14 mouse cellular contexts compared by ENCODE assay signal in the genomic region with DNA sequence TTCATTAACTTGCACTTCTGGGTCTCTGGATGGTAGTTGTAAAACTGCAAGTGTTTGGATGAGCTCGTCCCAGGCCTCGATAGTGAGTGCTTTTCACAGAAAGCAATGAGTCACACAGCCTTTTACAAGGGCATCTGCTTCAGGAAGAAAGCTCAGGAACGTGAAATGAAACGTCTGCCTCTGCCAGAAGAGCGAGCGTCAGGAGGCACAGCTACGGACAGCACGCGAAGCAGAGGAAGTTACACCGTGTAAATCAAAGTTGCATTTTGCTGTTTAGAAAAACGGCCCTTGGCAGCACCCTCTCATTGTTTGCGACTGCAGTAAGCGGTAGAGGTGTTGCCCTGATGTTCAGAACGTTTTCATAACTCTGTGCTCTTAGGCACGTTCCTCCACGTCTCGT.
DNase-seq lines count a peak whose midpoint lies in the region; ATAC-seq and TF ChIP-seq lines count a peak whose summit lies in the region.
"Had no signal": no experiment of that assay in that cellular context is flagged by ENCODE, and none has a peak within 500 bp of the region (broad histone marks: within the 10 kb centered on the region; RNA-seq: fewer than 3 reads in every experiment).

No protein-coding gene starts in this region.

- 0 out of 2 replicates have a peak, but pooled peaks cover 2% of the 10 kb centered on the region for H3K4me1 ChIP-seq in lung, embryonic 16.5 days (replicated peaks; ENCODE audit: control insufficient read depth, insufficient read depth, low read length)
- peaks cover 5% of the 10 kb centered on the region; the same call in 1 of the 2 replicates for H3K4me1 ChIP-seq in embryonic fibroblast, embryonic 13.5 days (ENCODE audit: control insufficient read depth, insufficient read depth, low read length)
- peaks cover 28% of the 10 kb centered on the region for H3K4me1 ChIP-seq in limb, embryonic 13.5 days
- H3K4me1 ChIP-seq in heart, adult 2 months (ENCODE audit: control insufficient read depth, insufficient read depth, low read length), result no peaks in the 10 kb centered on the region
- H3K4me1 ChIP-seq in liver, embryonic 12.5 days, result no peaks in the 10 kb centered on the region
- H3K4me1 ChIP-seq: hindbrain, embryonic 15.5 days; midbrain, embryonic 12.5 days had no signal

- TF ChIP-seq POLR2A in embryonic fibroblast, embryonic 13.5 days (IDR thresholded peaks at IDR 0.05; ENCODE audit: low read depth, low read length), result no peak
- TF ChIP-seq POLR2A in heart, adult 2 months (IDR thresholded peaks at IDR 0.05; ENCODE audit: insufficient read depth, low read depth, low read length), result no peak

- peak overlapping the region; percentile 23; the same call in 1 of the 2 replicates for H3K9ac ChIP-seq in lung, embryonic 16.5 days (ENCODE audit: low read length)
- no peak overlapping the region for H3K9ac ChIP-seq in limb, embryonic 13.5 days
- no peak overlapping the region for H3K9ac ChIP-seq in heart, adult 2 months (ENCODE audit: low read depth, low read length)
- no peak overlapping the region for H3K9ac ChIP-seq in liver, embryonic 12.5 days
- H3K9ac ChIP-seq: forebrain, postnatal 0 days; hindbrain, embryonic 15.5 days; midbrain, embryonic 12.5 days had no signal

- no peak overlapping the region for H3K27ac ChIP-seq in lung, embryonic 16.5 days (ENCODE audit: low read length)
- 0 out of 2 replicates have a peak overlapping the region, but pooled peaks have one; percentile 4 for H3K27ac ChIP-seq in embryonic fibroblast, embryonic 13.5 days (ENCODE audit: insufficient read depth, low read length)
- no peak overlapping the region for H3K27ac ChIP-seq in limb, embryonic 13.5 days
- no peak overlapping the region for H3K27ac ChIP-seq in heart, adult 2 months
- H3K27ac ChIP-seq in liver, embryonic 12.5 days, result no peak overlapping the region
- H3K27ac ChIP-seq: hindbrain, embryonic 15.5 days; midbrain, embryonic 12.5 days had no signal

- TF ChIP-seq CTCF in embryonic fibroblast, embryonic 13.5 days (IDR thresholded peaks at IDR 0.05; ENCODE audit: borderline replicate concordance, insufficient read depth, low read length), result no peak
- TF ChIP-seq CTCF in heart, adult 2 months (IDR thresholded peaks at IDR 0.05), result no peak

- 35% methylated on average over 17 of the region's 17 CpGs for WGBS in lung, embryonic 16.5 days
- 23% methylated on average over 17 of the region's 17 CpGs for WGBS in limb, embryonic 13.5 days
- 63% methylated on average over 17 of the region's 17 CpGs for WGBS in heart, adult 2 months
- 65% methylated on average over 17 of the region's 17 CpGs for WGBS in liver, embryonic 12.5 days (ENCODE audit: insufficient replicate concordance)

- H3K4me3 ChIP-seq in lung, embryonic 16.5 days (ENCODE audit: low read length), result 0 out of 2 replicates have a peak overlapping the region, but pooled peaks have one; percentile 1
- H3K4me3 ChIP-seq in embryonic fibroblast, embryonic 13.5 days (ENCODE audit: insufficient read depth, low read length), result no peak overlapping the region
- no peak overlapping the region for H3K4me3 ChIP-seq in limb, embryonic 13.5 days
- no peak overlapping the region for H3K4me3 ChIP-seq in heart, adult 2 months
- H3K4me3 ChIP-seq in liver, embryonic 12.5 days, result no peak overlapping the region
- H3K4me3 ChIP-seq: hindbrain, embryonic 15.5 days; midbrain, embryonic 12.5 days had no signal

- intact Hi-C loops in gastrocnemius, postnatal 14 days (cut with DNase I; ENCODE audit: low total_unique reads), result no loop called here
- intact Hi-C loops in heart, adult 2 months (cut with DNase I), result no loop called here

- DNase-seq in gastrocnemius, postnatal 10 days, result peak; percentile 6
- no peak for DNase-seq in gastrocnemius, postnatal 14 days
- DNase-seq in lung, adult 18-20 months, result no peak
- DNase-seq in heart, adult 2 months, result no peak
- DNase-seq: cerebellum, postnatal 10 days; forebrain, postnatal 0 days; right cerebral cortex, postnatal 25 days had no signal

- ATAC-seq in lung, embryonic 16.5 days (ENCODE audit: low read depth), result peak; percentile 62; the same call in 1 of the 2 replicates
- peak; percentile 77; the same call in 1 of the 2 replicates for ATAC-seq in limb, embryonic 13.5 days (ENCODE audit: low FRiP score, low read depth)
- ATAC-seq in liver, embryonic 12.5 days, result no peak
- ATAC-seq: forebrain, postnatal 0 days had no signal

- H3K79me2 ChIP-seq in heart, adult 2 months (replicated peaks; ENCODE audit: control insufficient read depth, insufficient read depth, low read length), result no peaks in the 10 kb centered on the region

- no peak for TF ChIP-seq EP300 in heart, adult 2 months (IDR thresholded peaks at IDR 0.05; ENCODE audit: insufficient read depth, low read depth, low read length)

- peak overlapping the region; percentile 36 for H3K4me2 ChIP-seq in lung, embryonic 16.5 days (ENCODE audit: low read depth, low read length)
- H3K4me2 ChIP-seq in limb, embryonic 13.5 days (replicated peaks), result peak overlapping the region; percentile 43
- no peak overlapping the region for H3K4me2 ChIP-seq in liver, embryonic 12.5 days
- H3K4me2 ChIP-seq: hindbrain, embryonic 15.5 days; midbrain, embryonic 12.5 days had no signal

- no peaks in the 10 kb centered on the region for H3K9me3 ChIP-seq in lung, embryonic 16.5 days (ENCODE audit: control insufficient read depth, low read length)
- H3K9me3 ChIP-seq in limb, embryonic 13.5 days, result no peaks in the 10 kb centered on the region
- H3K9me3 ChIP-seq in liver, embryonic 12.5 days (replicated peaks), result no peaks in the 10 kb centered on the region
- H3K9me3 ChIP-seq: hindbrain, embryonic 15.5 days; midbrain, embryonic 12.5 days had no signal

- H3K27me3 ChIP-seq in lung, embryonic 16.5 days (ENCODE audit: control insufficient read depth, insufficient read depth, low read depth, low read length), result no peaks in the 10 kb centered on the region
- no peaks in the 10 kb centered on the region for H3K27me3 ChIP-seq in limb, embryonic 13.5 days
- H3K27me3 ChIP-seq in heart, adult 2 months (ENCODE audit: control insufficient read depth, insufficient read depth, low read length), result no peaks in the 10 kb centered on the region
- no peaks in the 10 kb centered on the region for H3K27me3 ChIP-seq in liver, embryonic 12.5 days (replicated peaks)
- H3K27me3 ChIP-seq: hindbrain, embryonic 15.5 days; midbrain, embryonic 12.5 days had no signal

- no peaks in the 10 kb centered on the region for H3K36me3 ChIP-seq in lung, embryonic 16.5 days (ENCODE audit: control insufficient read depth, insufficient read depth, low read length)
- H3K36me3 ChIP-seq in limb, embryonic 13.5 days, result no peaks in the 10 kb centered on the region
- no peaks in the 10 kb centered on the region for H3K36me3 ChIP-seq in heart, adult 2 months (ENCODE audit: control insufficient read depth, insufficient read depth, low read length)
- H3K36me3 ChIP-seq in liver, embryonic 12.5 days, result no peaks in the 10 kb centered on the region
- H3K36me3 ChIP-seq: G1E; hindbrain, embryonic 15.5 days; midbrain, embryonic 12.5 days had no signal
